Mouse (Mus musculus) MEL (cell line): Measurements from ENCODE around the gene Phf20. TPM values are rescaled to one million over a fixed set of nuclear protein-coding genes. Genes with fewer than 3 reads are reported as not detected.

Experiments used
- DNase-seq: peaks from one replicate; pipeline ENCODE4 v3.0.0; 2011; ENCODE audit warnings: low read depth, low spot score
- H3K27ac ChIP-seq: 2 replicates; pipeline ENCODE4 v1.5.1; 2012; ENCODE audit warnings: low read depth, mild to moderate bottlenecking, control low read depth, low read length, moderate library complexity; ENCODE audit not compliant: control insufficient read depth
- H3K27me3 ChIP-seq, 2 experiments: fragments of 150-350 bp in 1 of 2; sonication (generic) in 1 of 2; 2 replicates each; pipeline ENCODE4 v1.6.1; 2012; ENCODE audit warnings: low read length in 2 of 2, mild to moderate bottlenecking in 2 of 2, improper control_type of control experiment in 1 of 2, moderate library complexity in 1 of 2; ENCODE audit not compliant: insufficient read depth in 2 of 2, control insufficient read depth in 1 of 2
- H3K36me3 ChIP-seq, 2 experiments: 2 replicates each; pipeline ENCODE4 v1.6.1; 2012 to 2014; ENCODE audit warnings: low read length in 2 of 2, improper control_type of control experiment in 1 of 2, inconsistent platforms in 1 of 2, mild to moderate bottlenecking in 1 of 2; ENCODE audit not compliant: insufficient read depth in 2 of 2, control insufficient read depth in 1 of 2
- H3K4me1 ChIP-seq, 2 experiments: fragments of 150-350 bp in 1 of 2; sonication (generic) in 1 of 2; 2 replicates each; pipeline ENCODE4 v1.6.1; 2012; ENCODE audit warnings: low read length in 2 of 2, improper control_type of control experiment in 1 of 2, mild to moderate bottlenecking in 1 of 2; ENCODE audit not compliant: insufficient read depth in 2 of 2, control insufficient read depth in 1 of 2
- H3K4me3 ChIP-seq, 2 experiments: fragments of 150-350 bp in 1 of 2; sonication (generic) in 1 of 2; 2 replicates each; pipeline ENCODE4 v1.5.1; 2012; ENCODE audit warnings: low read depth in 2 of 2, low read length in 2 of 2, mild to moderate bottlenecking in 2 of 2, moderate library complexity in 2 of 2, control low read depth in 1 of 2, improper control_type of control experiment in 1 of 2; ENCODE audit not compliant: control insufficient read depth in 1 of 2, insufficient read depth in 1 of 2
- H3K79me2 ChIP-seq: 2 replicates; pipeline ENCODE4 v1.6.1; 2012; ENCODE audit warnings: mild to moderate bottlenecking, low read length, moderate library complexity; ENCODE audit not compliant: control insufficient read depth, poor library complexity, insufficient read depth
- H3K9ac ChIP-seq: 2 replicates; pipeline ENCODE4 v1.6.1; 2012; ENCODE audit warnings: low read depth, mild to moderate bottlenecking, control low read depth, low read length, moderate library complexity; ENCODE audit not compliant: control insufficient read depth, poor library complexity, severe bottlenecking
- H3K9me3 ChIP-seq: fragments of 150-350 bp; sonication (generic); replicated peaks from 2 replicates; pipeline ENCODE4 v1.6.1; 2012; ENCODE audit warnings: mild to moderate bottlenecking, low read length, improper control_type of control experiment, moderate library complexity; ENCODE audit not compliant: insufficient read depth
- BHLHE40 ChIP-seq: IDR thresholded peaks from 2 replicates; pipeline ENCODE4 v1.6.1; 2012; ENCODE audit warnings: low read depth, mild to moderate bottlenecking, inconsistent platforms, low read length, improper control_type of control experiment, borderline replicate concordance
- CHD1 ChIP-seq: IDR thresholded peaks from 2 replicates; pipeline ENCODE4 v1.6.1; 2012; ENCODE audit warnings: low read depth, mild to moderate bottlenecking, inconsistent platforms, low read length, improper control_type of control experiment
- CHD2 ChIP-seq: IDR thresholded peaks from 2 replicates; pipeline ENCODE4 v1.6.1; 2011; ENCODE audit warnings: low read length, improper control_type of control experiment
- CTCF ChIP-seq, 3 experiments: IDR thresholded peaks in 2 of 3; conservative IDR thresholded peaks in 1 of 3; 2 replicates each; pipeline ENCODE4 v1.5.1; 2011 to 2012; ENCODE audit warnings: low read length in 3 of 3, low read depth in 2 of 3, mild to moderate bottlenecking in 2 of 3, improper control_type of control experiment in 1 of 3, inconsistent platforms in 1 of 3, mixed read lengths in 1 of 3, moderate library complexity in 1 of 3; ENCODE audit not compliant: control insufficient read depth in 1 of 3, insufficient read depth in 1 of 3, poor library complexity in 1 of 3, severe bottlenecking in 1 of 3
- EP300 ChIP-seq, 2 experiments: IDR thresholded peaks; 2 replicates each; pipeline ENCODE4 v1.6.1; 2011; ENCODE audit warnings: improper control_type of control experiment in 2 of 2, low read length in 2 of 2, low read depth in 1 of 2, mild to moderate bottlenecking in 1 of 2
- ETS1 ChIP-seq: IDR thresholded peaks from 2 replicates; pipeline ENCODE4 v1.6.1; 2012; ENCODE audit warnings: low read depth, mild to moderate bottlenecking, inconsistent platforms, low read length, improper control_type of control experiment, moderate library complexity
- JUND ChIP-seq: IDR thresholded peaks from 2 replicates; pipeline ENCODE4 v1.6.1; 2011; ENCODE audit warnings: low read depth, mild to moderate bottlenecking, improper control_type of control experiment, low read length
- MAFK ChIP-seq: IDR thresholded peaks from 2 replicates; pipeline ENCODE4 v1.6.1; 2011; ENCODE audit warnings: low read depth, mild to moderate bottlenecking, low read length, improper control_type of control experiment, borderline replicate concordance
- MAX ChIP-seq: IDR thresholded peaks from 2 replicates; pipeline ENCODE4 v1.6.1; 2011; ENCODE audit warnings: low read length, improper control_type of control experiment
- MEF2A ChIP-seq: IDR thresholded peaks from 2 replicates; pipeline ENCODE4 v1.6.1; 2014; ENCODE audit warnings: low read depth, mild to moderate bottlenecking, inconsistent platforms, low read length, improper control_type of control experiment; ENCODE audit not compliant: poor library complexity, insufficient replicate concordance, severe bottlenecking; ENCODE audit errors: extremely low read depth
- MYC ChIP-seq: IDR thresholded peaks from 2 replicates; pipeline ENCODE4 v1.6.1; 2011; ENCODE audit warnings: low read depth, mild to moderate bottlenecking, low read length, improper control_type of control experiment, moderate library complexity
- POLR2AphosphoS2 ChIP-seq: IDR thresholded peaks from 2 replicates; pipeline ENCODE4 v1.6.1; 2011; ENCODE audit warnings: low read length, improper control_type of control experiment
- RAD21 ChIP-seq: IDR thresholded peaks from 2 replicates; pipeline ENCODE4 v1.6.1; 2011; ENCODE audit warnings: mild to moderate bottlenecking, low read depth, low read length, improper control_type of control experiment
- SIN3A ChIP-seq: IDR thresholded peaks from 2 replicates; pipeline ENCODE4 v1.6.1; 2012; ENCODE audit warnings: low read length, improper control_type of control experiment, inconsistent platforms
- TAL1 ChIP-seq: IDR thresholded peaks from 2 replicates; pipeline ENCODE4 v1.6.1; 2012; ENCODE audit warnings: mild to moderate bottlenecking, inconsistent platforms, low read length, moderate library complexity, mixed read lengths
- UBTF ChIP-seq: IDR thresholded peaks from 2 replicates; pipeline ENCODE4 v1.6.1; 2012; ENCODE audit warnings: low read depth, mild to moderate bottlenecking, inconsistent platforms, low read length, improper control_type of control experiment, moderate library complexity, borderline replicate concordance; ENCODE audit not compliant: insufficient read depth
- USF1 ChIP-seq: IDR thresholded peaks from 2 replicates; pipeline ENCODE4 v1.6.1; 2014; ENCODE audit warnings: low read depth, mild to moderate bottlenecking, inconsistent platforms, low read length, improper control_type of control experiment, moderate library complexity
- USF2 ChIP-seq, 2 experiments: IDR thresholded peaks; 2 replicates each; pipeline ENCODE4 v1.6.1; 2011 to 2012; ENCODE audit warnings: improper control_type of control experiment in 2 of 2, low read length in 2 of 2, borderline replicate concordance in 1 of 2, inconsistent platforms in 1 of 2, low read depth in 1 of 2, mild to moderate bottlenecking in 1 of 2; ENCODE audit not compliant: insufficient read depth in 1 of 2
- ZKSCAN1 ChIP-seq: IDR thresholded peaks from 2 replicates; pipeline ENCODE4 v1.6.1; 2012; ENCODE audit warnings: low read depth, mild to moderate bottlenecking, inconsistent platforms, low read length, improper control_type of control experiment, moderate library complexity
- ZMIZ1 ChIP-seq: IDR thresholded peaks from 2 replicates; pipeline ENCODE4 v1.6.1; 2012; ENCODE audit warnings: low read depth, mild to moderate bottlenecking, inconsistent platforms, low read length, improper control_type of control experiment, moderate library complexity
- ZNF384 ChIP-seq: IDR thresholded peaks from 2 replicates; pipeline ENCODE4 v1.6.1; 2012; ENCODE audit warnings: low read depth, mild to moderate bottlenecking, inconsistent platforms, low read length, improper control_type of control experiment
- polyA plus RNA-seq, 2 experiments: library from polyadenylated mRNA; stranded (reverse) in 1 of 2; unstranded in 1 of 2; fragments of >175 nt in 1 of 2; fragments of >200 nt in 1 of 2; gene quantifications; 2 replicates each; pipeline versions ENCODE4 v1.2.1 to v1.2.4; 2012; ENCODE audit warnings: low replicate concordance in 2 of 2, low read depth in 1 of 2; ENCODE audit not compliant: insufficient read length in 2 of 2, insufficient read depth in 1 of 2, missing spikeins in 1 of 2
- total RNA-seq: library from RNA; depleted of rRNA; stranded (reverse); fragments of 300-350 nt; gene quantifications from 2 replicates; pipeline ENCODE4 v1.2.3, GENCODE M21; 2012

The Phf20 gene
- total and polyA plus RNA-seq, 3 experiments = 11.7 to 16.9 TPM; not detected in 1

- Histone ChIP-seq H3K27me3 (no peaks in the 10 kb centered on the region), H3K36me3 (peaks cover 25 to 31% of the 10 kb centered on the region in 2 experiments), H3K9ac (peak overlapping the region; percentile 79), H3K4me1 (peaks cover 3 to 16% of the 10 kb centered on the region in 2 experiments; a peak in 3 of 4 replicates), H3K9me3 (no peaks in the 10 kb centered on the region), H3K79me2 (peaks cover 29% of the 10 kb centered on the region), H3K27ac (peak overlapping the region; percentile 98), H3K4me3 (peak overlapping the region; percentile 46 to 72)
- peak; percentile 47 for DNase-seq
- TF ChIP-seq EP300 (IDR thresholded peaks at IDR 0.05; ENCODE audit: low read depth in 1 of 2, low read length in 2 of 2) (0 out of 4 replicates have a peak, but pooled peaks of 1 of the 2 experiments have one; percentile 18), TAL1 (no peak), MAX (no peak), CHD1 (peak; percentile 87; the same call in 1 of the 2 replicates), ZNF384 (peak; percentile 64), CHD2 (no peak), ZMIZ1 (no peak), RAD21 (no peak), CTCF (IDR thresholded peaks at IDR 0.05 in 2 of 3, conservative IDR thresholded peaks at IDR 0.05 in 1 of 3; ENCODE audit: control insufficient read depth in 1 of 3, insufficient read depth in 1 of 3, low read depth in 2 of 3, low read length in 3 of 3, poor library complexity in 1 of 3, severe bottlenecking in 1 of 3) (no peak), JUND (no peak), MEF2A (no peak), SIN3A (no peak; the same call in 1 of the 2 replicates), ZKSCAN1 (no peak), BHLHE40 (no peak), ETS1 (no peak), USF2 (IDR thresholded peaks at IDR 0.05; ENCODE audit: borderline replicate concordance in 1 of 2, insufficient read depth in 1 of 2, low read depth in 1 of 2, low read length in 2 of 2) (no peak), USF1 (no peak), MYC (peak; percentile 49; the same call in 1 of the 2 replicates), UBTF (no peak), MAFK (no peak), POLR2AphosphoS2 (no peak)
Measured at GRCm38 (mm10) chr2:156180824-156181590, 15.3 kb upstream of the Phf20 start.
